Mouse (Mus musculus) layer of hippocampus, postnatal 14 days (tissue): ENCODE measurements around the gene Gm9837. TPM values are rescaled to one million over a fixed set of nuclear protein-coding genes. Genes with fewer than 3 reads are reported as not detected.

Experiments used
- DNase-seq, 2 experiments: peaks; one replicate each; pipeline ENCODE4 v3.0.0; 2021 to 2022; ENCODE audit warnings: low spot score in 2 of 2, mixed read lengths in 1 of 2
- long read RNA-seq, 2 experiments: library from polyadenylated mRNA; stranded (forward); transcript quantifications; one replicate each; pipeline ENCODE4 v2.0.0; 2021
- total RNA-seq, 2 experiments: library from RNA; stranded (reverse); gene quantifications; 2 replicates each; pipeline ENCODE4 v1.2.3; 2021

Gene Gm9837
- total RNA-seq: not detected
- long read RNA-seq, experiment 1: 0 reads
- long read RNA-seq, experiment 2: 0 reads

- DNase-seq: peak; percentile 95 to 96
Measured at GRCm38 (mm10) chr11:53469968-53470695, at the start of gene Gm9837. Gene Gm9837, minus strand, starts transcription at chr11:53470479.

GRCm38 (mm10) chr11:53519207-53520121 is 49.2 kb upstream of the Gm9837 start, which contains the start of gene Sept8:
Gene Sept8, plus strand, starts transcription at chr11:53519257.
- DNase-seq: peak; percentile 70 to 73

GRCm38 (mm10) chr11:53518759-53519158 is 48.5 kb upstream of the Gm9837 start:
- DNase-seq: no peak

GRCm38 (mm10) chr11:53516775-53517627 is 46.7 kb upstream of the Gm9837 start:
- DNase-seq: no peak

GRCm38 (mm10) chr11:53510351-53510750 is 40.1 kb upstream of the Gm9837 start:
- no peak for DNase-seq

GRCm38 (mm10) chr11:53508591-53508990 is 38.3 kb upstream of the Gm9837 start:
- no peak for DNase-seq

- no peak for DNase-seq
Measured at GRCm38 (mm10) chr11:53508152-53508551, 37.9 kb upstream of the Gm9837 start.

GRCm38 (mm10) chr11:53507098-53507805 is 37.0 kb upstream of the Gm9837 start:
- DNase-seq: no peak

- DNase-seq: peak in 1 of 2 experiments; percentile 67
Measured at GRCm38 (mm10) chr11:53505026-53505663, 34.9 kb upstream of the Gm9837 start.

GRCm38 (mm10) chr11:53504376-53504775 is 34.1 kb upstream of the Gm9837 start:
- no peak for DNase-seq

GRCm38 (mm10) chr11:53503738-53504137 is 33.5 kb upstream of the Gm9837 start:
- no peak for DNase-seq

GRCm38 (mm10) chr11:53502039-53502765 is 31.9 kb upstream of the Gm9837 start:
- no peak for DNase-seq

- DNase-seq: no peak
Measured at GRCm38 (mm10) chr11:53500569-53500968, 30.3 kb upstream of the Gm9837 start.

- DNase-seq: peak in 1 of 2 experiments; percentile 55
Measured at GRCm38 (mm10) chr11:53496946-53497345, 26.7 kb upstream of the Gm9837 start.

GRCm38 (mm10) chr11:53495417-53495816 is 25.1 kb upstream of the Gm9837 start:
- DNase-seq: no peak

GRCm38 (mm10) chr11:53493243-53493955 is 23.1 kb upstream of the Gm9837 start:
- DNase-seq: no peak

- DNase-seq: no peak
Measured at GRCm38 (mm10) chr11:53491954-53492401, 21.7 kb upstream of the Gm9837 start.

GRCm38 (mm10) chr11:53489421-53489820 is 19.1 kb upstream of the Gm9837 start:
- no peak for DNase-seq
